Mouse (Mus musculus) midbrain, embryonic 10.5 days (tissue): ENCODE data around the gene Srrm3. TPM values are rescaled to one million over a fixed set of nuclear protein-coding genes. Genes with fewer than 3 reads are reported as not detected.

Source experiments
- DNase-seq: peaks from one replicate; pipeline ENCODE4 v3.0.0-alpha.2; 2017; ENCODE audit warnings: low spot score
- H3K27ac ChIP-seq: fragments of 300-500 bp; sonication (generic); replicated peaks from 2 replicates; pipeline ENCODE4 v1.5.1; 2016; ENCODE audit warnings: mild to moderate bottlenecking
- H3K27me3 ChIP-seq: fragments of 300-500 bp; sonication (generic); 2 replicates; pipeline ENCODE4 v1.6.1; 2016; ENCODE audit warnings: low read depth, mild to moderate bottlenecking; ENCODE audit not compliant: poor library complexity, severe bottlenecking
- H3K36me3 ChIP-seq: fragments of 300-500 bp; sonication (generic); 2 replicates; pipeline ENCODE4 v1.6.1; 2016; ENCODE audit warnings: mild to moderate bottlenecking, moderate library complexity
- H3K4me1 ChIP-seq: fragments of 300-500 bp; sonication (generic); 2 replicates; pipeline ENCODE4 v1.6.1; 2016
- H3K4me3 ChIP-seq: fragments of 300-500 bp; sonication (generic); 2 replicates; pipeline ENCODE4 v1.5.1; 2016; ENCODE audit warnings: mild to moderate bottlenecking, moderate library complexity
- H3K9me3 ChIP-seq: fragments of 300-500 bp; sonication (generic); replicated peaks from 2 replicates; pipeline ENCODE4 v1.6.1; 2016; ENCODE audit warnings: mild to moderate bottlenecking
- WGBS: fragments of 180-500 bp; shearing (Covaris S2); methylation state at CpG from one replicate; pipeline ENCODE4 v1.1.7; 2016; 5-methylcytosine and 5-hydroxymethylcytosine counted together
- polyA plus RNA-seq: library from polyadenylated mRNA; unstranded; fragments of >200 nt; fragmentation: Nextera tagmentation; extraction: Ambion mirVana; gene quantifications from 2 replicates; pipeline ENCODE4 v1.2.1, GENCODE M21; 2016

Gene Srrm3
- polyA plus RNA-seq, 1 experiment from 2014 or later: 14.0 TPM

GRCm38 (mm10) chr5:135887675-135888102 is 81.0 kb downstream of the Srrm3 start, which contains the start of gene Hspb1:
Hspb1 (plus strand) TSS chr5:135887919.
- WGBS: 2% methylated on average over 24 of the region's 24 CpGs
- Histone ChIP-seq H3K27me3 (peaks cover 64% of the 10 kb centered on the region), H3K9me3 (no peaks in the 10 kb centered on the region), H3K36me3 (no peaks in the 10 kb centered on the region), H3K4me3 (peak within 1 kb of the TSS; percentile 44), H3K4me1 (peaks cover 21% of the 10 kb centered on the region), H3K27ac (no peak within 1 kb of the TSS)
- peak; percentile 46 for DNase-seq

- WGBS: 4% methylated on average over 30 of the region's 30 CpGs
- peaks cover 69% of the 10 kb centered on the region for H3K27me3 ChIP-seq
- DNase-seq: no peak
These were observed 81.9 kb downstream of the Srrm3 start for GRCm38 (mm10) chr5:135888405-135889215.

GRCm38 (mm10) chr5:135890323-135890722 is 83.6 kb downstream of the Srrm3 start:
- Histone ChIP-seq H3K27ac (no peak overlapping the region), H3K4me3 (no peak overlapping the region), H3K36me3 (no peaks in the 10 kb centered on the region), H3K4me1 (peaks cover 26% of the 10 kb centered on the region), H3K27me3 (peaks cover 64% of the 10 kb centered on the region), H3K9me3 (no peaks in the 10 kb centered on the region)
- 56% methylated on average over 4 of the region's 4 CpGs for WGBS
- DNase-seq: no peak

More at GRCm38 (mm10) chr5:135888405-135889215, 81.9 kb downstream of the Srrm3 start:
- Histone ChIP-seq H3K4me3 (peak overlapping the region; percentile 32), H3K36me3 (no peaks in the 10 kb centered on the region), H3K4me1 (peaks cover 26% of the 10 kb centered on the region), H3K9me3 (no peaks in the 10 kb centered on the region), H3K27ac (no peak overlapping the region)

GRCm38 (mm10) chr5:135890920-135891319 is 84.2 kb downstream of the Srrm3 start:
- DNase-seq: no peak
- Histone ChIP-seq H3K4me1 (peaks cover 21% of the 10 kb centered on the region), H3K36me3 (no peaks in the 10 kb centered on the region), H3K27ac (no peak overlapping the region), H3K4me3 (no peak overlapping the region), H3K9me3 (no peaks in the 10 kb centered on the region), H3K27me3 (peaks cover 59% of the 10 kb centered on the region)
- 65% methylated on average over 3 of the region's 3 CpGs for WGBS

GRCm38 (mm10) chr5:135892589-135893351 is 86.1 kb downstream of the Srrm3 start:
- no peaks in the 10 kb centered on the region for H3K9me3 ChIP-seq
- DNase-seq: no peak
- no peak overlapping the region for H3K27ac ChIP-seq
- peaks cover 16% of the 10 kb centered on the region for H3K4me1 ChIP-seq
- no peak overlapping the region for H3K4me3 ChIP-seq
- H3K36me3 ChIP-seq: no peaks in the 10 kb centered on the region
- WGBS: 61% methylated on average over 9 of the region's 9 CpGs
- H3K27me3 ChIP-seq: peaks cover 43% of the 10 kb centered on the region

GRCm38 (mm10) chr5:135894958-135895357 is 88.3 kb downstream of the Srrm3 start:
- peaks cover 5% of the 10 kb centered on the region; the same call in 1 of the 2 replicates for H3K4me1 ChIP-seq
- peaks cover 22% of the 10 kb centered on the region for H3K27me3 ChIP-seq
- H3K4me3 ChIP-seq: no peak overlapping the region
- H3K27ac ChIP-seq: no peak overlapping the region
- no peaks in the 10 kb centered on the region for H3K36me3 ChIP-seq
- WGBS: 84% methylated on average over 6 of the region's 6 CpGs
- no peaks in the 10 kb centered on the region for H3K9me3 ChIP-seq
- DNase-seq: no peak

- H3K27ac ChIP-seq: no peak overlapping the region
- H3K4me1 ChIP-seq: peaks cover 9% of the 10 kb centered on the region
- DNase-seq: peak; percentile 49
- H3K27me3 ChIP-seq: peaks cover 2% of the 10 kb centered on the region
- H3K36me3 ChIP-seq: no peaks in the 10 kb centered on the region
- no peak overlapping the region for H3K4me3 ChIP-seq
- 24% methylated on average over 3 of the region's 3 CpGs for WGBS
- no peaks in the 10 kb centered on the region for H3K9me3 ChIP-seq
These were observed 91.3 kb downstream of the Srrm3 start for GRCm38 (mm10) chr5:135898028-135898427.

- no peak overlapping the region for H3K27ac ChIP-seq
- H3K4me1 ChIP-seq: peaks cover 16% of the 10 kb centered on the region
- H3K9me3 ChIP-seq: no peaks in the 10 kb centered on the region
- no peaks in the 10 kb centered on the region for H3K27me3 ChIP-seq
- H3K4me3 ChIP-seq: no peak overlapping the region
- WGBS: 85% methylated on average over 4 of the region's 4 CpGs
- DNase-seq: no peak
- H3K36me3 ChIP-seq: no peaks in the 10 kb centered on the region
These were observed 92.3 kb downstream of the Srrm3 start for GRCm38 (mm10) chr5:135898995-135899394.

GRCm38 (mm10) chr5:135899833-135900232 is 93.1 kb downstream of the Srrm3 start:
- WGBS: 59% methylated on average over 4 of the region's 4 CpGs
- Histone ChIP-seq H3K9me3 (no peaks in the 10 kb centered on the region), H3K27me3 (no peaks in the 10 kb centered on the region), H3K27ac (no peak overlapping the region), H3K4me1 (peaks cover 25% of the 10 kb centered on the region), H3K4me3 (no peak overlapping the region), H3K36me3 (peaks cover 5% of the 10 kb centered on the region; the same call in 1 of the 2 replicates)
- DNase-seq: no peak

GRCm38 (mm10) chr5:135900701-135901100 is 94.0 kb downstream of the Srrm3 start:
- no peak for DNase-seq
- Histone ChIP-seq H3K27me3 (no peaks in the 10 kb centered on the region), H3K9me3 (no peaks in the 10 kb centered on the region), H3K4me3 (no peak overlapping the region), H3K4me1 (peaks cover 26% of the 10 kb centered on the region), H3K36me3 (peaks cover 6% of the 10 kb centered on the region; the same call in 1 of the 2 replicates), H3K27ac (no peak overlapping the region)
- WGBS: 84% methylated on average over 3 of the region's 3 CpGs

- Histone ChIP-seq H3K4me3 (no peak overlapping the region), H3K9me3 (no peaks in the 10 kb centered on the region), H3K27me3 (no peaks in the 10 kb centered on the region), H3K27ac (no peak overlapping the region), H3K36me3 (peaks cover 13% of the 10 kb centered on the region), H3K4me1 (peaks cover 26% of the 10 kb centered on the region)
- no peak for DNase-seq
- WGBS: 61% methylated on average over 6 of the region's 6 CpGs
These were observed 94.8 kb downstream of the Srrm3 start for GRCm38 (mm10) chr5:135901354-135902095.

- Histone ChIP-seq H3K4me3 (peak overlapping the region; percentile 54), H3K9me3 (no peaks in the 10 kb centered on the region), H3K27ac (peak overlapping the region; percentile 83), H3K36me3 (peaks cover 28% of the 10 kb centered on the region), H3K4me1 (peaks cover 26% of the 10 kb centered on the region), H3K27me3 (no peaks in the 10 kb centered on the region)
- DNase-seq: no peak
- WGBS: 27% methylated on average over 7 of the region's 7 CpGs
These were observed 96.4 kb downstream of the Srrm3 start for GRCm38 (mm10) chr5:135903058-135903457.
